Mouse (Mus musculus): Measurements from ENCODE around the gene Pbx1.

DNA sequence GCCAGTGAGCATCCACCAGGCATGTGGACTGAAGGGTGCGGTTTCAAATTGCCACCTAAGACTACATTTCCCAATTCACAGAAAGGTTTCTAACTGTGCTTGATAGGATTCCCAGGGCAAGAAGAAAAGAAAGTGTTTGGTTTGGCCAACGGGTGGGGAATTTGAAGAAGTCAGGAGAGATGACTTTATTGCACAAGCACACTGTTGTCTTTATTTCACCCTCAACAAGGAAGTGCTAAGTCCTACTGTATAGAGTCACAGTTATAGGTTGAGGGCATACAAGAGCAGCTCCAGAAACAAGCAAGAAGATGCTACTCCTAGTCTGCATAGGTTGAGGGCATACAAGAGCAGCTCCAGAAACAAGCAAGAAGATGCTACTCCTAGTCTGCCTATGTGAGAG, 60.0 kb downstream of the Pbx1 start:
- TF ChIP-seq CTCF (IDR thresholded peaks at IDR 0.05; ENCODE audit: low read depth, low read length) (no peak), POLR2A (IDR thresholded peaks at IDR 0.05; ENCODE audit: extremely low read depth, insufficient read depth, low read length) (no peak)
